Mouse (Mus musculus) liver, embryonic 16.5 days (tissue): ENCODE measurements at regions not wholly inside any gene's neighbourhood (a gene's known extent, or its start where the extent isn't known, plus 50 kb on each side); places are given as distances from the start of the nearest gene placed in this dataset.

Experiments
- ATAC-seq: fragments of 200-750 bp; cut with Nextera tagmentation; 2 replicates; pipeline ENCODE4 v1.8.0; 2017; ENCODE audit warnings: low read depth, mild to moderate bottlenecking, moderate number of reproducible peaks, moderate library complexity
- H3K27ac ChIP-seq: fragments of 300-500 bp; sonication (generic); 2 replicates; pipeline ENCODE4 v1.5.1; 2014; ENCODE audit warnings: mild to moderate bottlenecking, low read length
- H3K27me3 ChIP-seq: fragments of 300-500 bp; sonication (generic); 2 replicates; pipeline ENCODE4 v1.6.1; 2014; ENCODE audit warnings: low read depth, low read length, mixed read lengths; ENCODE audit not compliant: control insufficient read depth, insufficient read depth
- H3K36me3 ChIP-seq: fragments of 300-500 bp; sonication (generic); 2 replicates; pipeline ENCODE4 v1.6.1; 2014; ENCODE audit warnings: mild to moderate bottlenecking; ENCODE audit not compliant: control insufficient read depth, insufficient read depth
- H3K4me1 ChIP-seq: fragments of 300-500 bp; sonication (generic); 2 replicates; pipeline ENCODE4 v1.6.1; 2014; ENCODE audit warnings: low read depth, low read length, mixed read lengths; ENCODE audit not compliant: control insufficient read depth
- H3K4me2 ChIP-seq: fragments of 300-500 bp; sonication (generic); 2 replicates; pipeline ENCODE4 v1.6.1; 2014; ENCODE audit warnings: low read depth, low read length, mixed read lengths
- H3K4me3 ChIP-seq: fragments of 300-500 bp; sonication (generic); 2 replicates; pipeline ENCODE4 v1.5.1; 2014; ENCODE audit warnings: low read depth, mild to moderate bottlenecking, low read length
- H3K9ac ChIP-seq: fragments of 300-500 bp; sonication (generic); 2 replicates; pipeline ENCODE4 v1.6.1; 2014; ENCODE audit warnings: low read depth, low read length
- H3K9me3 ChIP-seq: fragments of 300-500 bp; sonication (generic); replicated peaks from 2 replicates; pipeline ENCODE4 v1.6.1; 2016; ENCODE audit warnings: low read length; ENCODE audit not compliant: control insufficient read depth
- WGBS: fragments of 180-500 bp; shearing (Covaris S2); extraction: QIAGEN DNeasy Blood & Tissue Kit; methylation state at CpG from one replicate; pipeline ENCODE4 v1.1.7; 2014; ENCODE audit not compliant: insufficient replicate concordance; 5-methylcytosine and 5-hydroxymethylcytosine counted together

- H3K4me2 ChIP-seq = no peak overlapping the region
- H3K9me3 ChIP-seq = no peaks in the 10 kb centered on the region
- no peak overlapping the region for H3K4me3 ChIP-seq
- no peaks in the 10 kb centered on the region for H3K36me3 ChIP-seq
- no peak overlapping the region for H3K27ac ChIP-seq
- no peaks in the 10 kb centered on the region for H3K27me3 ChIP-seq
- WGBS = 15% methylated on average over 1 of the region's 1 CpGs
- ATAC-seq = no peak
- H3K9ac ChIP-seq = no peak overlapping the region
- H3K4me1 ChIP-seq = no peaks in the 10 kb centered on the region
Measured at GRCm38 (mm10) chr6:41225382-41225781, 76.7 kb upstream of the Try4 start.

GRCm38 (mm10) chr6:41218415-41218814, 83.7 kb upstream of the Try4 start:
- H3K36me3 ChIP-seq = no peaks in the 10 kb centered on the region
- no peak for ATAC-seq
- no peak overlapping the region for H3K4me2 ChIP-seq
- 25% methylated on average over 7 of the region's 7 CpGs for WGBS
- no peak overlapping the region for H3K27ac ChIP-seq
- no peaks in the 10 kb centered on the region for H3K4me1 ChIP-seq
- no peaks in the 10 kb centered on the region for H3K9me3 ChIP-seq
- no peak overlapping the region for H3K9ac ChIP-seq
- no peaks in the 10 kb centered on the region for H3K27me3 ChIP-seq
- H3K4me3 ChIP-seq = no peak overlapping the region

- no peaks in the 10 kb centered on the region for H3K27me3 ChIP-seq
- H3K27ac ChIP-seq = no peak overlapping the region
- H3K4me3 ChIP-seq = no peak overlapping the region
- H3K9me3 ChIP-seq = no peaks in the 10 kb centered on the region
- H3K4me2 ChIP-seq = no peak overlapping the region
- no peaks in the 10 kb centered on the region for H3K4me1 ChIP-seq
- no peaks in the 10 kb centered on the region for H3K36me3 ChIP-seq
- H3K9ac ChIP-seq = no peak overlapping the region
- ATAC-seq = no peak
- 50% methylated on average over 4 of the region's 4 CpGs for WGBS
Measured at GRCm38 (mm10) chr6:41215857-41216256, 86.2 kb upstream of the Try4 start.

GRCm38 (mm10) chr6:41205864-41206263, 96.2 kb upstream of the Try4 start:
- Histone ChIP-seq H3K36me3 (no peaks in the 10 kb centered on the region), H3K4me3 (no peak overlapping the region), H3K4me2 (no peak overlapping the region), H3K27me3 (no peaks in the 10 kb centered on the region), H3K9me3 (no peaks in the 10 kb centered on the region), H3K9ac (no peak overlapping the region), H3K4me1 (no peaks in the 10 kb centered on the region), H3K27ac (no peak overlapping the region)
- WGBS = 17% methylated on average over 4 of the region's 4 CpGs
- no peak for ATAC-seq

- Histone ChIP-seq H3K27ac (no peak overlapping the region), H3K9ac (no peak overlapping the region), H3K9me3 (no peaks in the 10 kb centered on the region), H3K4me2 (no peak overlapping the region), H3K36me3 (no peaks in the 10 kb centered on the region), H3K4me3 (no peak overlapping the region), H3K27me3 (no peaks in the 10 kb centered on the region), H3K4me1 (no peaks in the 10 kb centered on the region)
- 83% methylated on average over 1 of the region's 1 CpGs for WGBS
- ATAC-seq = no peak
Measured at GRCm38 (mm10) chr6:41202882-41203281, 99.2 kb upstream of the Try4 start.

- ATAC-seq = no peak
- Histone ChIP-seq H3K4me3 (no peak overlapping the region), H3K27ac (no peak overlapping the region), H3K4me2 (no peak overlapping the region), H3K27me3 (no peaks in the 10 kb centered on the region), H3K36me3 (no peaks in the 10 kb centered on the region), H3K4me1 (no peaks in the 10 kb centered on the region), H3K9ac (no peak overlapping the region), H3K9me3 (no peaks in the 10 kb centered on the region)
- WGBS = 64% methylated on average over 2 of the region's 2 CpGs
Measured at GRCm38 (mm10) chr6:41202302-41202701, 99.8 kb upstream of the Try4 start.

- ATAC-seq = no peak
- Histone ChIP-seq H3K36me3 (no peaks in the 10 kb centered on the region), H3K9ac (no peak overlapping the region), H3K4me1 (no peaks in the 10 kb centered on the region), H3K4me3 (no peak overlapping the region), H3K4me2 (no peak overlapping the region), H3K9me3 (no peaks in the 10 kb centered on the region), H3K27me3 (no peaks in the 10 kb centered on the region), H3K27ac (no peak overlapping the region)
- 17% methylated on average over 1 of the region's 1 CpGs for WGBS
Measured at GRCm38 (mm10) chr6:41194464-41194863, 107.6 kb upstream of the Try4 start.

GRCm38 (mm10) chr6:41191734-41192326, 110.2 kb upstream of the Try4 start:
- ATAC-seq = no peak

GRCm38 (mm10) chr6:41188910-41189309, 113.2 kb upstream of the Try4 start:
- H3K36me3 ChIP-seq = no peaks in the 10 kb centered on the region
- H3K4me1 ChIP-seq = no peaks in the 10 kb centered on the region
- H3K4me3 ChIP-seq = no peak overlapping the region
- 14% methylated on average over 2 of the region's 2 CpGs for WGBS
- no peak for ATAC-seq
- H3K27ac ChIP-seq = no peak overlapping the region
- H3K27me3 ChIP-seq = no peaks in the 10 kb centered on the region
- no peaks in the 10 kb centered on the region for H3K9me3 ChIP-seq
- H3K9ac ChIP-seq = no peak overlapping the region
- H3K4me2 ChIP-seq = no peak overlapping the region

More at GRCm38 (mm10) chr6:41191734-41192326, 110.2 kb upstream of the Try4 start:
- Histone ChIP-seq H3K27ac (no peak overlapping the region), H3K36me3 (no peaks in the 10 kb centered on the region), H3K4me2 (no peak overlapping the region), H3K4me3 (no peak overlapping the region), H3K9me3 (no peaks in the 10 kb centered on the region), H3K9ac (no peak overlapping the region), H3K27me3 (no peaks in the 10 kb centered on the region), H3K4me1 (no peaks in the 10 kb centered on the region)
- 53% methylated on average over 1 of the region's 1 CpGs for WGBS
